Mouse (Mus musculus) frontal cortex, postnatal 25 days (tissue): ENCODE results near the gene Zfp52.
A peak's percentile ranks its signal among the peaks of the same experiment; 100 is the strongest.

Source experiments
- DNase-seq, 2 experiments: peaks; one replicate each; pipeline ENCODE4 v3.0.0; 2022; ENCODE audit warnings: low spot score in 2 of 2

Gene Zfp52

GRCm38 (mm10) chr17:21566220-21566619, 30.9 kb downstream of the Zfp52 start:
- DNase-seq: peak in 1 of 2 experiments; percentile 11

GRCm38 (mm10) chr17:21566728-21567349, 31.5 kb downstream of the Zfp52 start, which contains the start of gene Zfp948:
Gene Zfp948, plus strand, starts transcription at chr17:21567008.
- DNase-seq: peak; percentile 41 to 64

GRCm38 (mm10) chr17:21567696-21568095, 32.4 kb downstream of the Zfp52 start:
- no peak for DNase-seq

GRCm38 (mm10) chr17:21579080-21579479, 43.7 kb downstream of the Zfp52 start:
- DNase-seq: no peak

- DNase-seq: no peak
These were observed 44.3 kb downstream of the Zfp52 start for GRCm38 (mm10) chr17:21579493-21580175.

GRCm38 (mm10) chr17:21585521-21585920, 50.2 kb downstream of the Zfp52 start:
- DNase-seq: no peak
